Mouse (Mus musculus): Measurements from ENCODE around the gene Cilp. TPM values are rescaled to one million over a fixed set of nuclear protein-coding genes. Genes with fewer than 3 reads are reported as not detected.

Cilp gene
- total RNA-seq, 2 experiments from 2014 or later = 6.2 to 6.6 TPM

Other genes with a start within 250 kb of the Cilp start
- gene Hacd3, start 243.5 kb upstream of the Cilp start, total RNA-seq (2021) = 10 to 100 TPM; 17.7 to 20.9 TPM
- 10 to 100 TPM; 67.5 to 74.3 TPM for gene Dpp8, start 232.8 kb upstream of the Cilp start, total RNA-seq (2021)
- 10 to 100 TPM in 1 of 2 experiments, 1 to 10 TPM in 1; 8.6 to 10.5 TPM for gene Igdcc4, start 163.7 kb upstream of the Cilp start, total RNA-seq (2021)
- under 1 TPM; 0.22 to 0.24 TPM for gene Igdcc3, start 124.0 kb upstream of the Cilp start, total RNA-seq (2021)
- gene Parp16, start 69.8 kb upstream of the Cilp start, total RNA-seq (2021) = 1 to 10 TPM; 3.4 to 3.6 TPM
- 10 to 100 TPM; 90.7 to 99.9 TPM for gene Clpx, start 29.1 kb downstream of the Cilp start, total RNA-seq (2021)
- 10 to 100 TPM in 1 of 2 experiments, 1 to 10 TPM in 1; 9.6 to 11.3 TPM for gene Pdcd7, start 80.9 kb downstream of the Cilp start, total RNA-seq (2021)
- gene Ubap1l, start 95.9 kb downstream of the Cilp start, total RNA-seq (2021) = under 1 TPM; 0.33 to 0.37 TPM
- gene Kbtbd13, start 126.5 kb downstream of the Cilp start, total RNA-seq (2021) = 1 to 10 TPM; 1.2 to 1.4 TPM
- gene Rasl12, start 133.3 kb downstream of the Cilp start, total RNA-seq (2021) = 10 to 100 TPM in 1 of 2 experiments, 1 to 10 TPM in 1; 9.7 to 11.6 TPM
- not detected for gene Slc51b, start 157.8 kb downstream of the Cilp start, total RNA-seq (2021)
- gene Mtfmt, start 170.6 kb downstream of the Cilp start, total RNA-seq (2021) = 1 to 10 TPM; 6.9 to 7.1 TPM
- gene Spg21, start 195.8 kb downstream of the Cilp start, total RNA-seq (2021) = 10 to 100 TPM; 14.7 to 16.0 TPM